Mouse (Mus musculus) kidney, postnatal 0 days (tissue): Measurements from ENCODE around the gene Pan2. TPM values are rescaled to one million over a fixed set of nuclear protein-coding genes. Genes with fewer than 3 reads are reported as not detected.

Experiments used
- ATAC-seq: fragments of 200-750 bp; cut with Nextera tagmentation; replicated peaks from 2 replicates; pipeline ENCODE4 v1.8.0; 2017; ENCODE audit warnings: low read depth, moderate number of reproducible peaks, moderate TSS enrichment, moderate library complexity; ENCODE audit not compliant: low FRiP score
- DNase-seq: peaks from one replicate; pipeline ENCODE4 v3.0.0-alpha.2; 2016; ENCODE audit warnings: low spot score
- H3K27ac ChIP-seq: fragments of 300-500 bp; sonication (generic); 2 replicates; pipeline ENCODE4 v1.5.1; 2014; ENCODE audit warnings: mild to moderate bottlenecking
- H3K27me3 ChIP-seq: fragments of 300-500 bp; sonication (generic); 2 replicates; pipeline ENCODE4 v1.6.1; 2014; ENCODE audit warnings: low read length, mixed read lengths; ENCODE audit not compliant: insufficient read depth
- H3K36me3 ChIP-seq: fragments of 300-500 bp; sonication (generic); 2 replicates; pipeline ENCODE4 v1.6.1; 2014; ENCODE audit warnings: low read length, mixed read lengths; ENCODE audit not compliant: insufficient read depth
- H3K4me1 ChIP-seq: fragments of 300-500 bp; sonication (generic); replicated peaks from 2 replicates; pipeline ENCODE4 v1.6.1; 2014; ENCODE audit warnings: antibody characterized with exemption, low read length, mixed read lengths; ENCODE audit not compliant: insufficient read depth
- H3K4me2 ChIP-seq: fragments of 300-500 bp; sonication (generic); 2 replicates; pipeline ENCODE4 v1.6.1; 2014; ENCODE audit warnings: mild to moderate bottlenecking, low read length, moderate library complexity, mixed read lengths
- H3K4me3 ChIP-seq: fragments of 300-500 bp; sonication (generic); replicated peaks from 2 replicates; pipeline ENCODE4 v1.5.1; 2014; ENCODE audit warnings: low read depth, low read length
- H3K9ac ChIP-seq: fragments of 300-500 bp; sonication (generic); 2 replicates; pipeline ENCODE4 v1.6.1; 2014; ENCODE audit warnings: low read depth, low read length
- H3K9me3 ChIP-seq: fragments of 300-500 bp; sonication (generic); replicated peaks from 2 replicates; pipeline ENCODE4 v1.6.1; 2016; ENCODE audit warnings: low read length, inconsistent platforms, mixed read lengths
- CTCF ChIP-seq: IDR thresholded peaks from 2 replicates; pipeline ENCODE4 v1.5.1; 2016; ENCODE audit warnings: antibody characterized with exemption, low read depth, mild to moderate bottlenecking, moderate library complexity
- WGBS: fragments of 180-500 bp; shearing (Covaris S2); extraction: QIAGEN DNeasy Blood & Tissue Kit; methylation state at CpG from one replicate; pipeline ENCODE4 v1.1.7; 2014; 5-methylcytosine and 5-hydroxymethylcytosine counted together
- polyA plus RNA-seq: library from polyadenylated mRNA; unstranded; fragments of >200 nt; fragmentation: Nextera tagmentation; extraction: Ambion mirVana; gene quantifications from 2 replicates; pipeline ENCODE4 v1.2.1, GENCODE M21; 2015

The Pan2 gene
- polyA plus RNA-seq, 1 experiment from 2014 or later: 26.5 TPM

DNA sequence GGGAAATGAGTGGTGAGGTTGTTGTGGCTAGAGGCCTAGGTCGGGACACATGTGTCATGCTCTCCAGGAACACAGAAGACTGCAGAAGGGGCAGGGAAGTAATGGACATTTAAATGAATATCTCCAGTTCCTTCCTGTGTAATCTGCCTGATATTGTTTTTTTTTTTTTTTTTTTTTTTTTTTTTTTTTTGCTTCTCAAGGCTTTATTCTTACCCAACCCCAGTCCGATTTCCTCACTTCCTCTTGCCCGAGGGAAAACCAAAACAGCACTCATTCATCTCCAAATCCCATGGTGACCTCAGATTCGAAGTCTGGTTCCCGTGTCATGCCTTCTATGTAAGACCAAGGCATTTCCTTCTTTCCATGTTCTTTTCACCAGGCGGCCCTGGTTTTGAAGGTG is 4.9 kb upstream of the Pan2 start:
- no peaks in the 10 kb centered on the region for H3K27me3 ChIP-seq
- 69% methylated on average over 6 of the region's 6 CpGs for WGBS
- TF ChIP-seq CTCF: no peak
- H3K4me2 ChIP-seq: no peak overlapping the region
- ATAC-seq: no peak
- H3K36me3 ChIP-seq: no peaks in the 10 kb centered on the region
- peaks cover 7% of the 10 kb centered on the region for H3K4me1 ChIP-seq
- H3K4me3 ChIP-seq: no peak overlapping the region
- no peak for DNase-seq
- no peak overlapping the region for H3K9ac ChIP-seq
- H3K9me3 ChIP-seq: no peaks in the 10 kb centered on the region
- no peak overlapping the region for H3K27ac ChIP-seq

GRCm38 (mm10) chr10:128298702-128299171 is 4.4 kb upstream of the Pan2 start, which contains the start of gene Il23a:
TSS of gene Il23a (minus strand) at chr10:128298752.
- no peak for TF ChIP-seq CTCF
- no peak for DNase-seq

GRCm38 (mm10) chr10:128302357-128302756 is 778 bp upstream of the Pan2 start:
- Histone ChIP-seq H3K27me3 (no peaks in the 10 kb centered on the region), H3K27ac (peak overlapping the region; percentile 98), H3K9me3 (no peaks in the 10 kb centered on the region), H3K4me2 (peak overlapping the region; percentile 84), H3K4me1 (peaks cover 15% of the 10 kb centered on the region), H3K4me3 (peak overlapping the region; percentile 57), H3K36me3 (0 out of 2 replicates have a peak, but pooled peaks cover 5% of the 10 kb centered on the region), H3K9ac (peak overlapping the region; percentile 81)
- 36% methylated on average over 3 of the region's 3 CpGs for WGBS
- no peak for TF ChIP-seq CTCF
- ATAC-seq (no peak), DNase-seq (no peak)

More at GRCm38 (mm10) chr10:128298702-128299171, 4.4 kb upstream of the Pan2 start, which contains the start of gene Il23a:
- no peak within 1 kb of the TSS for H3K4me3 ChIP-seq
- no peaks in the 10 kb centered on the region for H3K27me3 ChIP-seq
- H3K27ac ChIP-seq: no peak within 1 kb of the TSS
- no peak within 1 kb of the TSS for H3K9ac ChIP-seq
- 75% methylated on average over 11 of the region's 11 CpGs for WGBS
- H3K36me3 ChIP-seq: no peaks in the 10 kb centered on the region
- no peaks in the 10 kb centered on the region for H3K9me3 ChIP-seq
- no peak for ATAC-seq
- H3K4me2 ChIP-seq: no peak within 1 kb of the TSS
- H3K4me1 ChIP-seq: peaks cover 7% of the 10 kb centered on the region

DNA sequence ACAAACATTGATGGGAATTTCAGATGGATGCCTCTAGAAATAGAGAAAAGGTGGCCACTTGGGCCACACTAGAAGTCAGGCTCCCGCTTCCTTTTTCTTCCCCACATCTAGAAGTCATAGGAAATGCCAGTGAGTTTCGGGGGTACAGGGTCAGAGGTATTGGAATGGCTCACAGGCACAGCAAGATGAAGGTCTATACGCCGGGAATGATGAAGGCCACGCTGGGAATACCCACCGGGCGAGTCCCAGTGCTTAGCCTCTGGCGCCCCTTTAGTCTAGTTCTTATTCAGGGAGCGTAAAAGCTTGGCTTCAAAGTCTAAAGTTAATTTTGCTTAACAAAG is 380 bp upstream of the Pan2 start:
- DNase-seq (no peak), ATAC-seq (peak; percentile 53)
- peaks cover 15% of the 10 kb centered on the region for H3K4me1 ChIP-seq
- under 1% methylated on average over 9 of the region's 9 CpGs for WGBS
- peak overlapping the region; percentile 57 for H3K4me3 ChIP-seq
- no peaks in the 10 kb centered on the region for H3K9me3 ChIP-seq
- 0 out of 2 replicates have a peak, but pooled peaks cover 5% of the 10 kb centered on the region for H3K36me3 ChIP-seq
- peak overlapping the region; percentile 98 for H3K27ac ChIP-seq
- peak overlapping the region; percentile 81 for H3K9ac ChIP-seq
- peak overlapping the region; percentile 84 for H3K4me2 ChIP-seq
- H3K27me3 ChIP-seq: no peaks in the 10 kb centered on the region
- no peak for TF ChIP-seq CTCF

DNA sequence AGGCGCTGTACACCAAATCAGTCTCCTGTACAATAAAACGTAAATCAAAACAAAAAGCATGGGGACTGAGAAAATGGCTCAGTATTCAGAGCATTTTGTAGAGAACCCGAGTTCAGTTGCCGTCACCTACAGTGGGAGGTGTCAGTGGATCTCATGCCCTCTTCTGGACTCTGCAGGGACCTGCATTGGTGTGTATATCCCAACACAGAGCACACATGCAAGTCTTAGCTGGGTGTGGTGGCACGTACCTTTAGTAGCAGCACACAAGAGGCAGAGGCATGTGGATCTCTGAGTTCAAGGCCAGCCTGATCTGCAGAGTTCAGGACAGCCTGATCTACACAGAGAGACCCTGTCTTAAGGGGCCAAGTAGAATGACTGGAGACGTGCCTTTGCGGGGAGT is 6.5 kb downstream of the Pan2 start:
- ATAC-seq: no peak
- H3K36me3 ChIP-seq: peaks cover 43% of the 10 kb centered on the region

GRCm38 (mm10) chr10:128310177-128310576 is 7.0 kb downstream of the Pan2 start:
- Histone ChIP-seq H3K9ac (no peak overlapping the region), H3K27me3 (no peaks in the 10 kb centered on the region), H3K4me1 (no peaks in the 10 kb centered on the region), H3K9me3 (no peaks in the 10 kb centered on the region), H3K36me3 (peaks cover 48% of the 10 kb centered on the region), H3K4me3 (no peak overlapping the region), H3K4me2 (no peak overlapping the region), H3K27ac (no peak overlapping the region)
- no peak for TF ChIP-seq CTCF
- ATAC-seq (no peak), DNase-seq (no peak)
- 60% methylated on average over 11 of the region's 11 CpGs for WGBS

More for the DNA sequence above, 6.5 kb downstream of the Pan2 start:
- whole genome bisulfite sequencing: 90% methylated on average over 7 of the region's 7 CpGs
- H3K4me1 ChIP-seq: no peaks in the 10 kb centered on the region
- no peaks in the 10 kb centered on the region for H3K9me3 ChIP-seq
- H3K4me3 ChIP-seq: no peak overlapping the region
- no peak overlapping the region for H3K4me2 ChIP-seq
- H3K9ac ChIP-seq: no peak overlapping the region
- no peak for DNase-seq
- H3K27ac ChIP-seq: no peak overlapping the region
- no peaks in the 10 kb centered on the region for H3K27me3 ChIP-seq
- no peak for TF ChIP-seq CTCF

GRCm38 (mm10) chr10:128310902-128311301 is 7.8 kb downstream of the Pan2 start:
- no peak for DNase-seq
- no peak overlapping the region for H3K27ac ChIP-seq
- no peaks in the 10 kb centered on the region for H3K9me3 ChIP-seq
- no peak for TF ChIP-seq CTCF
- no peak overlapping the region for H3K4me2 ChIP-seq
- no peak overlapping the region for H3K4me3 ChIP-seq
- no peaks in the 10 kb centered on the region for H3K27me3 ChIP-seq
- H3K36me3 ChIP-seq: peaks cover 54% of the 10 kb centered on the region
- ATAC-seq: no peak
- 83% methylated on average over 4 of the region's 4 CpGs for whole genome bisulfite sequencing
- no peak overlapping the region for H3K9ac ChIP-seq
- H3K4me1 ChIP-seq: no peaks in the 10 kb centered on the region
